Mouse (Mus musculus) midbrain, embryonic 11.5 days (tissue): ENCODE results near the gene Ywhag. TPM values are rescaled to one million over a fixed set of nuclear protein-coding genes. Genes with fewer than 3 reads are reported as not detected.

ENCODE experiments used
- ATAC-seq: fragments of 200-750 bp; cut with Nextera tagmentation; 2 replicates; pipeline ENCODE4 v1.8.0; 2017; ENCODE audit warnings: moderate TSS enrichment, moderate library complexity; ENCODE audit not compliant: low FRiP score
- DNase-seq: peaks from one replicate; pipeline ENCODE4 v3.0.0; 2015; ENCODE audit warnings: low spot score; ENCODE audit errors: missing footprints
- H3K27ac ChIP-seq: fragments of 300-500 bp; sonication (generic); 2 replicates; pipeline ENCODE4 v1.5.1; 2014; ENCODE audit warnings: low read depth, low read length
- H3K27me3 ChIP-seq: fragments of 300-500 bp; sonication (generic); 2 replicates; pipeline ENCODE4 v1.6.1; 2014; ENCODE audit warnings: mild to moderate bottlenecking, low read length, moderate library complexity, mixed read lengths; ENCODE audit not compliant: control insufficient read depth, insufficient read depth
- H3K36me3 ChIP-seq: fragments of 300-500 bp; sonication (generic); 2 replicates; pipeline ENCODE4 v1.6.1; 2014; ENCODE audit warnings: mild to moderate bottlenecking, low read length, moderate library complexity, mixed read lengths; ENCODE audit not compliant: control insufficient read depth, insufficient read depth
- H3K4me1 ChIP-seq: fragments of 300-500 bp; sonication (generic); 2 replicates; pipeline ENCODE4 v1.6.1; 2014; ENCODE audit warnings: low read length; ENCODE audit not compliant: control insufficient read depth, insufficient read depth
- H3K4me2 ChIP-seq: fragments of 300-500 bp; sonication (generic); 2 replicates; pipeline ENCODE4 v1.6.1; 2014; ENCODE audit warnings: mild to moderate bottlenecking, moderate library complexity
- H3K4me3 ChIP-seq: fragments of 300-500 bp; sonication (generic); 2 replicates; pipeline ENCODE4 v1.5.1; 2014; ENCODE audit warnings: low read depth, low read length
- H3K9ac ChIP-seq: fragments of 300-500 bp; sonication (generic); 2 replicates; pipeline ENCODE4 v1.6.1; 2014; ENCODE audit warnings: low read length
- H3K9me3 ChIP-seq: fragments of 300-500 bp; sonication (generic); 2 replicates; pipeline ENCODE4 v1.6.1; 2016; ENCODE audit warnings: low read length; ENCODE audit not compliant: control insufficient read depth
- WGBS: fragments of 180-500 bp; shearing (Covaris S2); extraction: QIAGEN DNeasy Blood & Tissue Kit; methylation state at CpG from one replicate; pipeline ENCODE4 v1.1.7; 2014; 5-methylcytosine and 5-hydroxymethylcytosine counted together
- polyA plus RNA-seq: library from polyadenylated mRNA; unstranded; fragments of >200 nt; fragmentation: Nextera tagmentation; extraction: Ambion mirVana; gene quantifications from 2 replicates; pipeline ENCODE4 v1.2.1, GENCODE M21; 2014

The Ywhag gene
- polyA plus RNA-seq, 1 experiment from 2014 or later = 182 TPM

DNA sequence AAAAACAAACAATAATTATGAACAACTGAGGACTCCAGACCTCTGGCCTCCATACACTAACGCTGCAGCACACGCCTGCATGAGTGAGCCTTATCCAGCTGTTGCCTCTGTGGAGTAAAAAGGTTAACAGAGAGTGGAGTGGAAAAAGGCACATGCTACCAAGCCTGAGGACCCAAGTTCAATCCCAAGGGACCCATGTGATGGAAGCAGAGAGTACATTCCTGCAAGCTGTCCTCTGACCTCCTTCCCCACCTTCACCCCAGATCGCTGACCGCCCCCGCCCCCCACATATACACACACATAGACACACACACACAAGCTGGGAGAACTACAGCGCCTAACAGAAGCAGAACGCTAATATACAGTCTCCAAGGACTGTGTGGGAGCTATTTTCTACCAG lies 10.5 kb downstream of the Ywhag start:
- H3K36me3 ChIP-seq = peaks cover 26% of the 10 kb centered on the region; the same call in 1 of the 2 replicates
- WGBS = 95% methylated on average over 7 of the region's 7 CpGs
- ATAC-seq (no peak), DNase-seq (no peak)
- no peak overlapping the region for H3K4me3 ChIP-seq
- no peak overlapping the region for H3K27ac ChIP-seq
- no peaks in the 10 kb centered on the region; the same call in 1 of the 2 replicates for H3K27me3 ChIP-seq
- H3K4me2 ChIP-seq = no peak overlapping the region
- H3K9me3 ChIP-seq = no peaks in the 10 kb centered on the region
- no peaks in the 10 kb centered on the region for H3K4me1 ChIP-seq
- H3K9ac ChIP-seq = no peak overlapping the region

DNA sequence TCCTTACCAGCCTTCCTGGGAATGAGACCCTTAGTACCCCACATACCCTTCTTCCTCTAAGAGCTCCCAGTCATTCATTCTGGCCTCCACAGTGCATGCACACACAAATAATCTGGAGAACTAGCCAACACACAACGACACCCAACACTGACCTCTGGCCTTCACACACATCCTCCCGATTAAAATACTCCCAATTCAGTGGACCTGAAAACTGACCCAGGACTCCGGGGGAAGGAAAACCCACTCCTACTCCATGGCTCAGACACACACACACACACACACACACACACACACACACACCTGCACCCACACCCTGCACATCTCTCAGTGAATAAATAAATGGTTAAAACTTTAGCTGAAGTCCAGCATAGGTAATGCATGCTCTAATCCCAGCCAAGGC lies 14.5 kb downstream of the Ywhag start:
- WGBS = 93% methylated on average over 3 of the region's 3 CpGs

DNA sequence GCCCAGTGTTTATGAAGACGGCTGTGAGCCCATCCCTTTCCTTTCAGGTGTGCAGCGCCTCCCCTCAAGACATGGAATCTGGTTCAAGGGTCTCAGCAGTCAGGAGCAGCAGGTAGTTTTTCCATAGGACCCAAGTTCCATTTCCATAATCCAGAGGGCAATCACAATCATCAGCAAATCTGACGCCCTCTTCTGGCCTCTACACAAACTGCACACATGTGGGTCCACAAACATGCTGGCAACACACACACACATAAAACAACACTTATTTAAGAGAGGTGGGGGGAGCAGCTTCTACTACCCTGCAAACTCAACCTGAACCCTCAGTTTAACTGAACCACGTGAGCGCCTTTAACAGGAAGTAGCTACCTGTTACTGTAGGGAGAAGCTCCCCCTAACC lies 15.8 kb downstream of the Ywhag start:
- no peak overlapping the region for H3K27ac ChIP-seq
- ATAC-seq (no peak), DNase-seq (no peak)
- no peaks in the 10 kb centered on the region for H3K4me1 ChIP-seq
- no peak overlapping the region for H3K4me2 ChIP-seq
- H3K36me3 ChIP-seq = peaks cover 37% of the 10 kb centered on the region
- no peaks in the 10 kb centered on the region for H3K9me3 ChIP-seq
- WGBS = 95% methylated on average over 5 of the region's 5 CpGs
- H3K9ac ChIP-seq = no peak overlapping the region
- H3K4me3 ChIP-seq = no peak overlapping the region
- H3K27me3 ChIP-seq = no peaks in the 10 kb centered on the region; the same call in 1 of the 2 replicates

More for the DNA sequence above, 14.5 kb downstream of the Ywhag start:
- DNase-seq (no peak), ATAC-seq (no peak)
- H3K27ac ChIP-seq = no peak overlapping the region
- H3K4me2 ChIP-seq = no peak overlapping the region
- H3K9me3 ChIP-seq = no peaks in the 10 kb centered on the region
- peaks cover 36% of the 10 kb centered on the region for H3K36me3 ChIP-seq
- H3K4me1 ChIP-seq = no peaks in the 10 kb centered on the region
- H3K27me3 ChIP-seq = no peaks in the 10 kb centered on the region; the same call in 1 of the 2 replicates
- no peak overlapping the region for H3K9ac ChIP-seq
- H3K4me3 ChIP-seq = no peak overlapping the region

DNA sequence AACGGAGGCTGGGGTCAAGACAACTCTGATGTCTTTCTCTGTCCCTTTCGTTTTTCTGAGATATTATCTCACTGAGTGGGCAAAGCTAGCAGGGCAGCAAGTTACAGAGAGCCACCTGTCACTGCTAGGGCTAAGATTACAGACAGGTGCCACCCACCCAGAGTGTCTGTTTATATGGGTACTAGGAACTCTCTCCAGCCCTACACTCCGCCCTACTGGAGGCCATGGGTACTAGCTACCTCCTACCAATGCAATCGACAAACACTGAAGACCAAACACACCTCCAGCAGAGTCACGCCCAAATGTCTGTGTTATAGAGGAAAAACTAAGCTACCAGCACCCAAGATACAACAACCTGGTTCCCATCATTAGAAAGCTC lies 16.4 kb downstream of the Ywhag start:
- 93% methylated on average over 5 of the region's 5 CpGs for WGBS
- Histone ChIP-seq H3K4me2 (no peak overlapping the region), H3K4me1 (no peaks in the 10 kb centered on the region), H3K9me3 (no peaks in the 10 kb centered on the region), H3K4me3 (no peak overlapping the region), H3K36me3 (peaks cover 38% of the 10 kb centered on the region), H3K27me3 (no peaks in the 10 kb centered on the region; the same call in 1 of the 2 replicates), H3K27ac (no peak overlapping the region), H3K9ac (no peak overlapping the region)
- ATAC-seq (no peak), DNase-seq (no peak)

DNA sequence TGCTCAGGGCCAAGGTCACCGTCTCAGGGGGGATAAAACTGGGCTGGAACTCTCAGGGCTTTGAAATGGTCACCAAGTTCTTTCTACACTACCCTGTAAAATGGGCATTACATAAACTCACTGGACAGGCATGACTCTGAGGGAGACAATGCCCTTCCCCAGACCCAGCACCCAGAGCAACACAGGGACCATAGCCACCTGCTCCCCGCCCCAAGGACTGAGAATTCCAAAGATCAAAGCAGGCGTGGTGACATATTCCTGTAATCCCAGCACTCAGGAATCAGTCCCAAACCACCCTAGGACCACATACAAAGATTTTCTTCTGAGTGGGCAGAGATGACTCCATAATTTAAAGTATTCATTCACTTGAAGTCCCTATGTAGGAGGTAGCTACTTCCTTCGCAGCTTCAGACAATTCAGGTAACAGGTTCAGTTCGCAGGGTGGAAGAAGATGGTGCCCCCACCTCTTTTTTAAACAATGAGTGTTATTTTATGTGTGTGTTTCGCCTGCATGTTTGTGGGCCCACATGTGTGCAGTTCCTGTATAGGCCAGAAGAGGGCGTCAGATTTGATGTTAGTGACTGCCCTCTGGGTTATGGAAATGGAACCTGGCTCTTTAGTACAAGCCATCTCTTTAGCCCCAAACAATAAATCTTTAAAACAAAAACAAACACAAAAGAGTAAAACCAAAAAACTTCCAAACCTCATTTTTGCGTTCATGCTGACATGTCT lies 16.9 kb downstream of the Ywhag start:
- WGBS = 92% methylated on average over 8 of the region's 8 CpGs

DNA sequence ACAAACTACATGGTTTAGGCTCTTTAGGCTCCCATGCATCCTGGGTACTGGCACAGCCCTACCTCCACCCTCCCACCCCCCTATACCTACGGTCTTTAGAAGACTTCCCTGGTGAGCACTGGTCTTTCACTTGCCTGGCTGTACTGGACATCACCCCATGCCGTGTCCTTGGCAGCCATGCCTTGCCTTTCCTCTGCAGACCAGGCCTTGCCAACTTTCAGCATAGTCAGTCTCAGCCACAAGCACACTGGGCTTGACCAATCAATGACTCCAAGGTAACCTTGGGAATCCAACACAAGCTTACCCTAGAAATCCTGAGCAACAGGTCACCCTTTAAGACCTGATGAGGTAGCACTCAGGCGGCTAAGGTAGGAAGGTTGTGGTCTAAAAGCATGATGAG lies 17.8 kb downstream of the Ywhag start:
- no peak overlapping the region for H3K27ac ChIP-seq
- DNase-seq (peak; percentile 64), ATAC-seq (no peak)
- no peaks in the 10 kb centered on the region for H3K9me3 ChIP-seq
- 96% methylated on average over 3 of the region's 3 CpGs for WGBS
- peaks cover 30% of the 10 kb centered on the region for H3K36me3 ChIP-seq
- no peak overlapping the region for H3K4me2 ChIP-seq
- no peak overlapping the region for H3K4me3 ChIP-seq
- no peaks in the 10 kb centered on the region; the same call in 1 of the 2 replicates for H3K27me3 ChIP-seq
- no peaks in the 10 kb centered on the region for H3K4me1 ChIP-seq
- no peak overlapping the region for H3K9ac ChIP-seq

More for the DNA sequence above, 16.9 kb downstream of the Ywhag start:
- DNase-seq = peak; percentile 69
- Histone ChIP-seq H3K4me1 (no peaks in the 10 kb centered on the region), H3K27ac (no peak overlapping the region), H3K9ac (no peak overlapping the region), H3K9me3 (no peaks in the 10 kb centered on the region), H3K27me3 (no peaks in the 10 kb centered on the region; the same call in 1 of the 2 replicates), H3K4me2 (no peak overlapping the region), H3K36me3 (peaks cover 36% of the 10 kb centered on the region), H3K4me3 (no peak overlapping the region)
- no peak for ATAC-seq

DNA sequence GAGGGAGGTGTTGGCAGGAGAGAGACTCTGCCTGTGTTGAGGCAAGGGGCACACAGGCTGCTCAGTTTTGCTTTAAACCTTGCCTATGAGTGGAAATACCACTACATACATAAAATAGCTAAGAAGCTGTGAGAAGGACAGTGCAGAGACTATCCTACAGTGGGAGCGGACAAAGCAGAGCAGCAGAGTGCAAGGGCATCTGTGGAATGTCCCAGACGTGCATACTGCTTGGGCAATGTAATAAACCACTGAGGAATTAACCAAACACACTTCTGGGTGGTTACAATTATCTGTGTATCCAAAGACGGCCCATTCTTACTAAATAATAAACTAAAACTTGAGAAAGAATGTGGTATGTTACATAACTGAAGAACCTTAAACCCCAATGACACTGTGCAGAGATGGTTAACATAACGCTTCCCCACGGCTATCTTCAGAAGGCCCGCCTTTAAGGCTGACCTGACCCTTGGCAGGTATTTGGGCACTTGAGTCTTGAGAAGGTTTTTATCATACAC lies 18.3 kb downstream of the Ywhag start:
- H3K4me2 ChIP-seq = no peak overlapping the region
- DNase-seq = peak; percentile 41
- 87% methylated on average over 6 of the region's 6 CpGs for WGBS

DNA sequence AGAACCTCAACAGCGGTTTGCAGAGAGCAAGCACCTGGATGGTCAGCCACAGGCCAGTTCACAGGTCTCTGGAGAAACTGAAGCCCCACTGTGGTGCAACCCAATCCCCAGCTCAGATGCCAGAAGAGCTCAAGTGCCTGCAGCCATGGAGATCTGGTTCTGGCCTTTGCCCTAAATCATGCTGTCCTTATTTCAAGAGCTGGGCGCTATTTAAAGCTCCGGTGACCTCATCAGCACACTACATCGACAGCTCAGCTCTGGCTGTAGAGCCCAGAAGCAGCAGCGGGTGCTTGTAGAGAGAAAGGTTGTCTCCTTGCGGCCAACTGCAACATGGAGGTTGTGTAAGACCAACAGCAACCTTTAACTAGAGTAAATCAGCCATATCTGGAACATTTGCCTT lies 20.3 kb downstream of the Ywhag start:
- Histone ChIP-seq H3K27ac (no peak overlapping the region), H3K4me1 (no peaks in the 10 kb centered on the region), H3K4me2 (no peak overlapping the region), H3K9ac (no peak overlapping the region), H3K4me3 (no peak overlapping the region), H3K36me3 (peaks cover 40% of the 10 kb centered on the region), H3K27me3 (no peaks in the 10 kb centered on the region; the same call in 1 of the 2 replicates), H3K9me3 (no peaks in the 10 kb centered on the region)
- whole genome bisulfite sequencing = 96% methylated on average over 6 of the region's 6 CpGs
- DNase-seq = no peak
- ATAC-seq = no peak

More for the DNA sequence above, 18.3 kb downstream of the Ywhag start:
- no peak overlapping the region for H3K27ac ChIP-seq
- H3K27me3 ChIP-seq = no peaks in the 10 kb centered on the region; the same call in 1 of the 2 replicates
- no peaks in the 10 kb centered on the region for H3K4me1 ChIP-seq
- peaks cover 35% of the 10 kb centered on the region for H3K36me3 ChIP-seq
- no peaks in the 10 kb centered on the region for H3K9me3 ChIP-seq
- H3K4me3 ChIP-seq = no peak overlapping the region
- no peak overlapping the region for H3K9ac ChIP-seq
- ATAC-seq = no peak

DNA sequence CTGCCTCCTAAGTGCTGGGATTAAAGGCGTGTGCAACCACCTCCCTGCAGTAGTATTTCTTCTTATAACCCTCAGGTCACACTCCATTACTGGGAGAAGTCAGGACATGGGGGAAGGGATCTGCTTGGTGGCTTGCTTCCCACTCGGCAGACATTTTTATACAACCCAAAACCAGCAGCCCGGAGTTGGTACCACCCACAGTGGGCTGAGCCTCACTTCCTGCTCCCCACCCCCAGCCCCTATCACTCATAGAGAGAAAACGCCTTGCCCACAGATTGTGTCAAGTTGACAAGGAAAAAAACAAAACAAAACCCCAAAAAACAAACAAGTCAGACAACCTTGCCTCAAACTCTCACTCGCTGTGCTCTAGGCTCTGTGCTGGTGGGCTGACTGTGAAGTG lies 21.2 kb downstream of the Ywhag start:
- ATAC-seq (no peak), DNase-seq (no peak)
- H3K36me3 ChIP-seq = peaks cover 38% of the 10 kb centered on the region
- H3K9me3 ChIP-seq = no peaks in the 10 kb centered on the region
- H3K9ac ChIP-seq = no peak overlapping the region
- no peaks in the 10 kb centered on the region for H3K4me1 ChIP-seq
- H3K27ac ChIP-seq = no peak overlapping the region
- no peak overlapping the region for H3K4me3 ChIP-seq
- no peak overlapping the region for H3K4me2 ChIP-seq
- H3K27me3 ChIP-seq = no peaks in the 10 kb centered on the region
- 85% methylated on average over 5 of the region's 5 CpGs for WGBS
